Mouse (Mus musculus): ENCODE results near the gene Man1b1. TPM values are rescaled to one million over a fixed set of nuclear protein-coding genes. Genes with fewer than 3 reads are reported as not detected.
A peak's percentile ranks its signal among the peaks of the same experiment; 100 is the strongest.

The Man1b1 gene
- polyA plus RNA-seq, 1 experiment = 70.7 TPM

DNA sequence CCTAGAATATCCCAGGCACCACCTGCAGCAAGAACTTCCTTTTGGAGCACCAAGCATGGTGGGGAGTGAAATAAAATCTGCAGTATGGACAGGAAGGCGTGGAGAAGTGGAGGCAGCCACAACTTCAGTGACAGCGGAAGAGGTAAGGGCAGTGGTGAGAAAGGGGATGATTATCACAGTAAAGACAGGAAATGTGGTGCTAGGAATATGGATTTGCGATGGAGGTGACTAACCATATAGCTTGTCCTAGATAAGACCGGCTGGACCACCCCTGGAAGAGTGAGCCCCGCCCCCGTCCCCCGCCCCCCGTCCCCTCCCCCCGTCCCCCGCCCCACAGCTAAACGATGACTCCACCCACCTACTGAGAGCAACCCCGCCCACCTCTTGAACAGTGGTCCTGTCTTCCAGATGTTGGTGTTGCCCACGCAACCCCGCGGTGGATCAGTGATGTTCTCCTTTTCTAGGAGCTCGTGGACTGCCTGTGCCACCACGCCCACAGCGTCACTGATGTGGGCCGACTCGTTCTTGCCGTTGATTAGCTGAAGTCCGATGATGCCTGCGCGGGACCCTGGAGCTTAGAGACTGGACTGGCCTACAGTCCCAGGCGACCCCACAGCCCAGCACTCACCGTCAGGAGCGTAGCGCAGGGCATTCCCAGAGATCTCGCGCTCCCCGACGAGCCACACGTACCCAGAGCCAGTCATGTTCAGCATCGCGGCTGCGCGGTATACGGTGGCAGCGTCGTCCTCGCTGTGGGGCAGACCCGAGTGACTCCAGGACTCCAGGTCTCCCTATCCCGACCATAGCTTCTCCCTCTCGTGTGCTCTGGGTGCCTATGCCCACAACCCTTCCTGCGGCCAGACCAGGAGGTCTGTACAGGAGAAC is 27.2 kb upstream of the Man1b1 start:
- no peak for TF ChIP-seq CTCF (IDR thresholded peaks at IDR 0.05; ENCODE audit: borderline replicate concordance, insufficient read depth, low read length)
- TF ChIP-seq POLR2A (IDR thresholded peaks at IDR 0.05; ENCODE audit: low read depth, low read length) = peak; percentile 53; the same call in 1 of the 2 replicates
- no peak overlapping the region for H3K27ac ChIP-seq (ENCODE audit: insufficient read depth, low read length)
- no peaks in the 10 kb centered on the region for H3K4me1 ChIP-seq (ENCODE audit: control insufficient read depth, insufficient read depth, low read length)
- H3K4me3 ChIP-seq (ENCODE audit: insufficient read depth, low read length) = peak overlapping the region; percentile 27

DNA sequence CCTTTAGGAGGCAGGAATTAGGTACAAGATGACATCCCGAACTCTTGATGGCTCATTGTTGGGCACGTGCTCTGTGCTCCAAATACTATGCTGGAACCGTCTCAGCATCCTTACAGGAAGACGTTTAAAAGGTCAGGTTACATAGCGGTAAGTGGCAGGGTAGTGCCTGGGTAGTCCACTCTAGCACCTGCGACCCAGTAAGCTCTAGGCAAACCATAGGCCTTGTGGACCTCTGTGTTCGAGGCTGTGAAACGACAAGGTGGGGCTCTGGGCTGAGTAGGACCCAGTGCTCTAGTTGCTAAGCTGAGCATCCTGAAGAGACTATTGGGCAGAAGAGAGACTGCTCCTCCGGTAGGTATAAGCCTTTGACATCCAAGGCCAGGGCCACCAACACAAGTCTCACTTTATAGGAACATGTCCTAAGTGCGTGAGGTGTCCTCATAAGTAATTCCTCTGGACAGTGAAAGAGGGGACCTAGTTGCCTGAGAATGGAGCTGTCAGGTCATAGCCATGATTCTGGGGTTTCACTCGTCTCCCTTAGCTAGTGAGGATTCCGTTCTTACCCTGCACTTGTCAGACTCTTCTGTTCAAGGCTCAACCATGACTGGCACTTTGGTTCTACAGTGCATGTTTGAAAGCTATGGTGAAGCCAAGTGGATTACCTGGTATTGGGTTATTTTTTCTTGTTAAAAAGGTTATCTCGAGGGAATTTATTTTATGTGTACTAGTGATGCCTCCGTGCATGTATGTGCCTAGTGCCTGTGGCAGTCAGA is 26.4 kb upstream of the Man1b1 start:
- no peaks in the 10 kb centered on the region for H3K4me1 ChIP-seq (ENCODE audit: control insufficient read depth, insufficient read depth, low read length)
- peak overlapping the region; percentile 27; the same call in 1 of the 2 replicates for H3K4me3 ChIP-seq (ENCODE audit: insufficient read depth, low read length)
- no peak for TF ChIP-seq CTCF (IDR thresholded peaks at IDR 0.05; ENCODE audit: borderline replicate concordance, insufficient read depth, low read length)
- TF ChIP-seq POLR2A (IDR thresholded peaks at IDR 0.05; ENCODE audit: low read depth, low read length) = no peak
- H3K27ac ChIP-seq (ENCODE audit: insufficient read depth, low read length) = no peak overlapping the region

GRCm38 (mm10) chr2:25310180-25310579 is 22.0 kb upstream of the Man1b1 start:
- Histone ChIP-seq H3K4me3 (ENCODE audit: insufficient read depth, low read length) (no peak overlapping the region), H3K4me1 (ENCODE audit: control insufficient read depth, insufficient read depth, low read length) (no peaks in the 10 kb centered on the region), H3K27ac (ENCODE audit: insufficient read depth, low read length) (no peak overlapping the region)
- TF ChIP-seq CTCF (IDR thresholded peaks at IDR 0.05; ENCODE audit: borderline replicate concordance, insufficient read depth, low read length) (no peak), POLR2A (IDR thresholded peaks at IDR 0.05; ENCODE audit: low read depth, low read length) (no peak)

DNA sequence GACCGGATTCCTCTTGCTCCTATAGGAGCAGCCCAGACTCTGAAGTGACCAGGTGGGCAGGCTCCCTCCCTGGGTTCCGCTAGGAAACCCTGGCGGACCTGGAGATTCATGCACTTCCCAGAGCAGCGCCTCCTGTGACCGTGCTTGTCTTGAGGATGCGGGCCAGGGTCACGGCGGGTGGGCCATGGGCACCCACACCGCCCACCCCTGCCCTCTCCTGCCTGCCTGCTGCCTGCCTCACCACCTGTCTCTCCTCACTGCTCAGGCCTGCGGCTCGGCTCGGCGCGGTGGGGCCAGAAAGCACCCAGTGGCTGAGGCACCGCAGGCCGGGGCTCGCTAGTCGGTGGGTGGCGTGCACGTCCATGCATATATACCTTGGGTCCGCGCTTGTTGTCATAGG is 21.2 kb upstream of the Man1b1 start:
- H3K27ac ChIP-seq (ENCODE audit: insufficient read depth, low read length) = no peak overlapping the region
- no peaks in the 10 kb centered on the region for H3K4me1 ChIP-seq (ENCODE audit: control insufficient read depth, insufficient read depth, low read length)
- TF ChIP-seq POLR2A (IDR thresholded peaks at IDR 0.05; ENCODE audit: low read depth, low read length) = no peak
- no peak for TF ChIP-seq CTCF (IDR thresholded peaks at IDR 0.05; ENCODE audit: borderline replicate concordance, insufficient read depth, low read length)

DNA sequence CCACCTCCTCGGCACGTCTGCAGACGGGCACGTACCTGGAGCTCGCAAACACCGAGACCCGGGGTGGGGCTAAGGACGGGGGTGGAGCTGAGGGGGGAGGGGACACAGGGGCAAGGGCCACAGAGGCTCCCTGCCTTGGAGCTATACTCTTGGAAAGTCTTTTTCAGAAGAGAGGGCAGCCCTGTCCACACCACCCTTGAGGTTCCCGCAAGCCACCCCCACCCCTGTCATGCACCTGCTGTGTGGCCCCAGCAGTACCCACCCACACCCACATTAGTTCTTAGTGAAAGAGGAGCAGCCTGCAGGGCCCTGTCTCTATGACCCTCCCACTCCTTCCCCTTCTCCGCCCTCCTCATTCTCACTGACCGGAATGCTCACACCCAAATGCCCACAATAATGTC is 20.6 kb upstream of the Man1b1 start:
- TF ChIP-seq CTCF (IDR thresholded peaks at IDR 0.05; ENCODE audit: borderline replicate concordance, insufficient read depth, low read length) (no peak), POLR2A (IDR thresholded peaks at IDR 0.05; ENCODE audit: low read depth, low read length) (no peak)
- Histone ChIP-seq H3K4me1 (ENCODE audit: control insufficient read depth, insufficient read depth, low read length) (no peaks in the 10 kb centered on the region), H3K27ac (ENCODE audit: insufficient read depth, low read length) (no peak overlapping the region), H3K4me3 (ENCODE audit: insufficient read depth, low read length) (no peak overlapping the region)

More for the DNA sequence above, 21.2 kb upstream of the Man1b1 start:
- H3K4me3 ChIP-seq (ENCODE audit: insufficient read depth, low read length) = no peak overlapping the region

GRCm38 (mm10) chr2:25318119-25318966 is 13.8 kb upstream of the Man1b1 start:
- Histone ChIP-seq H3K27ac (ENCODE audit: insufficient read depth, low read length) (no peak overlapping the region), H3K4me1 (ENCODE audit: control insufficient read depth, insufficient read depth, low read length) (no peaks in the 10 kb centered on the region), H3K4me3 (ENCODE audit: insufficient read depth, low read length) (no peak overlapping the region)
- TF ChIP-seq CTCF (IDR thresholded peaks at IDR 0.05; ENCODE audit: borderline replicate concordance, insufficient read depth, low read length) (no peak), POLR2A (IDR thresholded peaks at IDR 0.05; ENCODE audit: low read depth, low read length) (no peak)

GRCm38 (mm10) chr2:25318971-25319773 is 13.0 kb upstream of the Man1b1 start, which contains the start of gene Grin1:
Gene Grin1, minus strand, starts transcription at chr2:25319187.
- TF ChIP-seq CTCF (IDR thresholded peaks at IDR 0.05; ENCODE audit: borderline replicate concordance, insufficient read depth, low read length) (no peak), POLR2A (IDR thresholded peaks at IDR 0.05; ENCODE audit: low read depth, low read length) (no peak)
- Histone ChIP-seq H3K4me3 (ENCODE audit: insufficient read depth, low read length) (no peak within 1 kb of the TSS), H3K4me1 (ENCODE audit: control insufficient read depth, insufficient read depth, low read length) (no peaks in the 10 kb centered on the region), H3K27ac (ENCODE audit: insufficient read depth, low read length) (no peak within 1 kb of the TSS)

GRCm38 (mm10) chr2:25320084-25320483 is 12.1 kb upstream of the Man1b1 start:
- H3K27ac ChIP-seq (ENCODE audit: insufficient read depth, low read length) = no peak overlapping the region
- no peak overlapping the region for H3K4me3 ChIP-seq (ENCODE audit: insufficient read depth, low read length)
- TF ChIP-seq CTCF (IDR thresholded peaks at IDR 0.05; ENCODE audit: borderline replicate concordance, insufficient read depth, low read length) = no peak
- H3K4me1 ChIP-seq (ENCODE audit: control insufficient read depth, insufficient read depth, low read length) = no peaks in the 10 kb centered on the region
